Mouse (Mus musculus): Measurements from ENCODE around the gene Upf3b.

GRCm38 (mm10) chrX:37120212-37120611 lies 10.1 kb upstream of the Upf3b start:
- no peak for TF ChIP-seq CTCF (IDR thresholded peaks at IDR 0.05 in 2 of 3, conservative IDR thresholded peaks at IDR 0.05 in 1 of 3; ENCODE audit: control insufficient read depth in 1 of 3, insufficient read depth in 1 of 3, low read depth in 2 of 3, low read length in 3 of 3, poor library complexity in 1 of 3, severe bottlenecking in 1 of 3)
- TF ChIP-seq POLR2A (IDR thresholded peaks at IDR 0.05; ENCODE audit: control insufficient read depth in 1 of 2, insufficient read depth in 1 of 2, low read depth in 1 of 2, low read length in 2 of 2, poor library complexity in 1 of 2), result no peak
- TF ChIP-seq E2F4 (IDR thresholded peaks at IDR 0.05; ENCODE audit: borderline replicate concordance, low read depth, low read length), result no peak
- TF ChIP-seq ZNF384 (IDR thresholded peaks at IDR 0.05; ENCODE audit: low read depth, low read length), result no peak
- no peak for TF ChIP-seq MAZ (IDR thresholded peaks at IDR 0.05; ENCODE audit: low read depth, low read length)
- no peak for TF ChIP-seq TCF12 (IDR thresholded peaks at IDR 0.05; ENCODE audit: low read depth, low read length)
- TF ChIP-seq MAX (IDR thresholded peaks at IDR 0.05; ENCODE audit: low read length), result no peak
- no peak for TF ChIP-seq ZMIZ1 (IDR thresholded peaks at IDR 0.05; ENCODE audit: low read depth, low read length)
- no peak for TF ChIP-seq MXI1 (IDR thresholded peaks at IDR 0.05; ENCODE audit: low read depth, low read length)
